Comparison of ENCODE assay signal across 9 mouse cellular contexts in the genomic region with DNA sequence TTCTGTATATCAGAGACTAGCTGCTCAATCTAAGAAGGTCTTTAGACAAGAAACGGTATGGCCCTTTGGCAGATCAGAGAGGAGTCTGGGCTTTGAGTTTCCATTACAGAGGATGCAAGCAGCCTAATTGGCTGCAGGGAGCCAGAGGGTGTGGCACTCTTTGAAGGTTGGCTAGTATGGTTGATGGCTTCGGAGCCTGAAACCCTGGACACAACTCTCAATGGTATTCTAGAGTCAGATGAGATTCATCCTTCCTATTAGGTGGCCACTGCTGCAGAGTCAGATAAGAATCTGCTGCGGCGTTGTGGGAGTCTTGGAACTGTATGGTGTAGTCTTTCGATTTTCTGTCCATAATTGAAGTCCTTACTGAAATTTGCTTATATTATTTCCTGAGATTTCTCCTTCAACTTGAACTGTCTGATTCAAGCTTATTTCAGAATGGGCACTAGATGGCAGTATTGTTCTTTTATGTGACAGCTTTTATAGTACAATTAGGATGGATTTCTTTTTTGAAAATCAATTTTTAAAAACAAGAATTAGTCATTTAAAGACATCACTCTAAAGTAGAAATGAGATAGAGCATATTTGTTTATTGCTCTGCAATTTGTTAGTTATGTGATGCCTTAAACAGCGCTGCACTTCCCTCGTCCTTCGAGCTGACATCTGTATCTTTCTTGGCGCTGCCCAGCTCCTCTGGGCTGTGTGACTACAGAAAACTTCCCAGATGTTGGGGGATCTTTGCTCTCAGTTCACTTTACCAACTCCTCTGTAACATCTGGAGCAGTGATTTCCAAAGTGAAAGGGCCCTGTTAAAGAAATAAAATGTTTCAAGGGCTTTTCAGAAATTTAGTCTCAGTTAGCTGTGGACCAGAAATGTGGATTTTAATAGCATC.
A peak's percentile ranks its signal among the peaks of the same experiment; 100 is the strongest.
DNase-seq lines count a peak whose midpoint lies in the region; ATAC-seq and TF ChIP-seq lines count a peak whose summit lies in the region.
"Had no signal": no experiment of that assay in that cellular context is flagged by ENCODE, and none has a peak within 500 bp of the region (broad histone marks: within the 10 kb centered on the region; RNA-seq: fewer than 3 reads in every experiment).

No protein-coding gene starts in this region.

- WGBS in lung, embryonic 14.5 days = 42% methylated on average over 9 of the region's 9 CpGs
- 57% methylated on average over 9 of the region's 9 CpGs for WGBS in hindbrain, embryonic 14.5 days

- H3K27me3 ChIP-seq in lung, embryonic 14.5 days (ENCODE audit: insufficient read depth, low read length) = no peaks in the 10 kb centered on the region
- H3K27me3 ChIP-seq in hindbrain, embryonic 14.5 days (ENCODE audit: control insufficient read depth, insufficient read depth, low read length) = no peaks in the 10 kb centered on the region

- ATAC-seq in lung, embryonic 14.5 days (ENCODE audit: insufficient read depth) = no peak
- ATAC-seq in hindbrain, embryonic 14.5 days (ENCODE audit: low FRiP score) = peak; percentile 38; the same call in 1 of the 2 replicates
- no peak for ATAC-seq in granulocyte monocyte progenitor cell, adult 5-6 weeks (replicated peaks; ENCODE audit: poor library complexity, severe bottlenecking)

- no peak overlapping the region for H3K4me2 ChIP-seq in lung, embryonic 14.5 days
- no peak overlapping the region for H3K4me2 ChIP-seq in hindbrain, embryonic 14.5 days (replicated peaks)
- H3K4me2 ChIP-seq: heart, embryonic 13.5 days had no signal

- H3K9me3 ChIP-seq in lung, embryonic 14.5 days (ENCODE audit: low read depth, low read length) = no peaks in the 10 kb centered on the region
- no peaks in the 10 kb centered on the region for H3K9me3 ChIP-seq in hindbrain, embryonic 14.5 days (ENCODE audit: control insufficient read depth, low read length)
- H3K9me3 ChIP-seq: heart, embryonic 13.5 days had no signal

- DNase-seq in cerebellum, postnatal 10 days = peak; percentile 14 to 74
- no peak for DNase-seq in cerebellum, postnatal 36 days
- peak; percentile 90 for DNase-seq in lung, embryonic 14.5 days
- no peak for DNase-seq in lung, postnatal 14 days
- DNase-seq in hindbrain, embryonic 14.5 days (ENCODE audit: low spot score) = peak; percentile 87
- DNase-seq in retina, embryonic 14.5 days (ENCODE audit: low spot score) = peak; percentile 86
- DNase-seq in thymus, postnatal 4 days = no peak

- H3K36me3 ChIP-seq in lung, embryonic 14.5 days (ENCODE audit: insufficient read depth) = no peaks in the 10 kb centered on the region
- no peaks in the 10 kb centered on the region for H3K36me3 ChIP-seq in hindbrain, embryonic 14.5 days (replicated peaks; ENCODE audit: control insufficient read depth, insufficient read depth)
- H3K36me3 ChIP-seq: heart, embryonic 13.5 days had no signal

- no peak overlapping the region for H3K27ac ChIP-seq in lung, embryonic 14.5 days (ENCODE audit: low read depth)
- no peak overlapping the region for H3K27ac ChIP-seq in hindbrain, embryonic 14.5 days
- H3K27ac ChIP-seq: heart, embryonic 13.5 days had no signal

- no peak overlapping the region for H3K9ac ChIP-seq in lung, embryonic 14.5 days
- no peak overlapping the region for H3K9ac ChIP-seq in hindbrain, embryonic 14.5 days
- H3K9ac ChIP-seq: heart, embryonic 13.5 days had no signal

- no peaks in the 10 kb centered on the region for H3K4me1 ChIP-seq in lung, embryonic 14.5 days (ENCODE audit: insufficient read depth)
- H3K4me1 ChIP-seq in hindbrain, embryonic 14.5 days (replicated peaks; ENCODE audit: control insufficient read depth, insufficient read depth, low read length) = peaks cover 11% of the 10 kb centered on the region

- peak; percentile 65 for TF ChIP-seq CTCF in lung, embryonic 14.5 days (IDR thresholded peaks at IDR 0.05; ENCODE audit: low read depth)

- no peak overlapping the region for H3K4me3 ChIP-seq in lung, embryonic 14.5 days (ENCODE audit: low read depth, low read length)
- H3K4me3 ChIP-seq in hindbrain, embryonic 14.5 days (replicated peaks; ENCODE audit: low read length) = no peak overlapping the region
- H3K4me3 ChIP-seq: heart, embryonic 13.5 days had no signal

Comparison
In these comparisons a context has a peak if more than half of its experiments do, and no peak if none do; other contexts are left out.
1. DNase-seq: peak in cerebellum, postnatal 10 days (2 of 2), lung, embryonic 14.5 days (single experiment), hindbrain, embryonic 14.5 days (single experiment) and retina, embryonic 14.5 days (single experiment); none in cerebellum, postnatal 36 days (0 of 2), lung, postnatal 14 days (single experiment) and thymus, postnatal 4 days (single experiment).